In the genomic region with DNA sequence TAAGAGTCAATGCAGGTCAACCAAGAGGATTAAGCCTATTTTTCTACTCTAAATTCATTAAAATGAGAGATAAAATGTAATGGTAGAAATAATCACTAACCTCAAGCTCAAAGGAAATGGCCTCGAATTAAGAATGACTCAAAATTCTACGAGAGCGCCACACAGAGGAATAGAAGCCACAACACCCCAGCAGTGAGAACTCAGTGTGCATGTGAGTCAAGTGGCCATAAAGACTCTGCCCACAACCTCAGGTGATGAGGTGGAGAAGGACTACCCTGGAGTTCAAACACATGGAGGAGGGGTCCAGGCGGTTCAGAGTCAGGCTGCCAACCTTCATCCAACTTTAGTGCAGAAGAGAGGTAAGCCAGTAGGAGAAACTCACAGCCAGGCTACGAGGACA, we compare ENCODE assay signal across 20 mouse cellular contexts.
"Had no signal": no experiment of that assay in that cellular context is flagged by ENCODE, and none has a peak within 500 bp of the region (broad histone marks: within the 10 kb centered on the region; RNA-seq: fewer than 3 reads in every experiment).

No protein-coding gene starts in this region.

- H3K4me3 ChIP-seq: layer of hippocampus, adult 2 months; left cerebral cortex, adult 2 months; neural tube, embryonic 12.5 days; neural tube, embryonic 15.5 days; stomach, embryonic 15.5 days had no signal

- H3K4me2 ChIP-seq: lung, embryonic 14.5 days; midbrain, embryonic 11.5 days; neural tube, embryonic 12.5 days; neural tube, embryonic 15.5 days; stomach, embryonic 15.5 days had no signal

- H3K4me1 ChIP-seq: stomach, embryonic 15.5 days had no signal

- DNase-seq: kidney, adult 18-20 months; kidney, adult 9 months; kidney, postnatal 14 days; layer of hippocampus, adult 9-11 months; liver, postnatal 0 days; lung, embryonic 14.5 days; midbrain, embryonic 14.5 days; right cerebral cortex, adult 18-20 months; right cerebral cortex, postnatal 25 days; spleen, adult 18-20 months; thymus, postnatal 25 days had no signal

- H3K9me3 ChIP-seq: neural tube, embryonic 12.5 days; neural tube, embryonic 15.5 days; stomach, embryonic 15.5 days had no signal

- ATAC-seq: intestine, embryonic 16.5 days; liver, postnatal 0 days; lung, postnatal 0 days had no signal

- H3K27me3 ChIP-seq: neural tube, embryonic 12.5 days; neural tube, embryonic 15.5 days; stomach, embryonic 15.5 days had no signal

- H3K27ac ChIP-seq: layer of hippocampus, adult 2 months; left cerebral cortex, adult 2 months; macrophage; neural tube, embryonic 12.5 days; neural tube, embryonic 15.5 days; stomach, embryonic 15.5 days had no signal

- H3K36me3 ChIP-seq: neural tube, embryonic 15.5 days had no signal

- H3K9ac ChIP-seq: liver, postnatal 0 days; lung, embryonic 14.5 days; neural tube, embryonic 12.5 days; neural tube, embryonic 15.5 days; stomach, embryonic 15.5 days had no signal
